Mouse (Mus musculus): ENCODE results near the gene Gm19684. TPM values are rescaled to one million over a fixed set of nuclear protein-coding genes. Genes with fewer than 3 reads are reported as not detected.
"Not testable (repeated sequence)": the region's sequence is repeated elsewhere in the genome, so short reads cannot be mapped to it uniquely, and the experiment has no call there.

Gm19684 gene
- polyA plus RNA-seq, 1 experiment from 2014 or later: not detected

DNA sequence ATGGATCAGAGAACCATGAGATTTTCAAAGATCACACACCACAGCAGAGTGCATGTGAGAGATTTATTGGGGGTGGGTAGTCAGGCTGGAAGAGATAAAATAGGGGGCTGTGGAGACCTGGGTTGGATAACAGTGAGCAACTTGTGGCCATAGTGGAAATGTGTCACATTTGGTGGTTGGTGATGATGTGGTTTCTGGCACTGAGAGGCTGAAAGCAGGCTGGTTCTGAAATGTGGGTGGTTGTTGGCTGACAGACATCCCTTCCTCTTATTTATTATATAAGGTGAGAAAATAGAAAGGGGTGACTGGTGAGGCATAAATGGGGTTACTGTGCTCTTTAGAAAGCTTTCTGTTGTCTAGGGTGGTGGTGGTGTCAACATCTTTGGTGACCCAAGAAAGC, 48.3 kb downstream of the Gm19684 start:
- Histone ChIP-seq H3K9ac (ENCODE audit: low read length) (no peak overlapping the region), H3K4me3 (ENCODE audit: control insufficient read depth in 1 of 2, insufficient read depth in 1 of 2, low read depth in 1 of 2, low read length in 2 of 2) (no peak overlapping the region), H3K4me1 (ENCODE audit: control insufficient read depth in 2 of 2, insufficient read depth in 2 of 2, low read length in 2 of 2) (no peaks in the 10 kb centered on the region; a peak in 1 of 4 replicates), H3K36me3 (ENCODE audit: control insufficient read depth, insufficient read depth, low read length) (no peaks in the 10 kb centered on the region), H3K27ac (replicated peaks in 1 of 2; ENCODE audit: control insufficient read depth in 1 of 2, insufficient read depth in 1 of 2, low read depth in 2 of 2, low read length in 2 of 2) (no peak overlapping the region), H3K9me3 (ENCODE audit: control insufficient read depth, low read length) (no peaks in the 10 kb centered on the region), H3K4me2 (ENCODE audit: low read length) (no peak overlapping the region), H3K27me3 (ENCODE audit: control insufficient read depth, insufficient read depth, low read length) (peaks cover 46% of the 10 kb centered on the region)
- ATAC-seq (ENCODE audit: insufficient number of reproducible peaks, insufficient read depth, low FRiP score, low read depth): no peak

DNA sequence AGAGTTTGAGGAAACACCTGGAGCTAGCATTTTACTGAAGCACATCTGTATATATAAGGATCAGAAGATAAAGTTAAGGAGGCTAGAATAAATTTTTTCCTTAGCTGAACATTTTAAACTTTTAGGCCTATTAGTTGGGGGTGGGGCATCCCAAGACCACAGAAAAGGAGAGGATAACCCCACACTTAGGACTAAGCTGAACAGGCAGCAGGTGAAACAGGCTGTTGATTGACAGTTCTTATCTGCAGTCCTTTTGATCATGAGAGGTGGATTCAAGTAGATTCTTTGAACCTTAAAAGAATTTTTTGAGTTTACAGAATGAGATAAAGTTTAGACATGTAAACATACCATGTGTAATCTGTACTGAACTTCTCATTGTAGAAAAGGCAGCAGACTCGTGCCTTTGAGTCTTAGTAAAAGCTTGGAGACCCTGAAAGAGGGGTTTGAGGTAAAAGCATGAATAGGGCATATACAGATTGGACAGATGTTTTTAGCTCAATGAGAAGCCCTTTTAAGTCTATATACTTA, 48.9 kb downstream of the Gm19684 start:
- H3K27ac ChIP-seq (replicated peaks in 1 of 2; ENCODE audit: control insufficient read depth in 1 of 2, insufficient read depth in 1 of 2, low read depth in 2 of 2, low read length in 2 of 2): no peak overlapping the region
- H3K9ac ChIP-seq (ENCODE audit: low read length): no peak overlapping the region
- H3K4me2 ChIP-seq (ENCODE audit: low read length): no peak overlapping the region
- H3K9me3 ChIP-seq (ENCODE audit: control insufficient read depth, low read length): no peaks in the 10 kb centered on the region
- no peaks in the 10 kb centered on the region; a peak in 1 of 4 replicates for H3K4me1 ChIP-seq (ENCODE audit: control insufficient read depth in 2 of 2, insufficient read depth in 2 of 2, low read length in 2 of 2)
- H3K27me3 ChIP-seq (ENCODE audit: control insufficient read depth, insufficient read depth, low read length): peaks cover 40% of the 10 kb centered on the region
- WGBS: 34% methylated on average over 1 of the region's 1 CpGs
- H3K36me3 ChIP-seq (ENCODE audit: control insufficient read depth, insufficient read depth, low read length): no peaks in the 10 kb centered on the region
- H3K4me3 ChIP-seq (ENCODE audit: control insufficient read depth in 1 of 2, insufficient read depth in 1 of 2, low read depth in 1 of 2, low read length in 2 of 2): no peak overlapping the region
- no peak for ATAC-seq (ENCODE audit: insufficient number of reproducible peaks, insufficient read depth, low FRiP score, low read depth)

GRCm38 (mm10) chr17:36176132-36176531, 54.7 kb downstream of the Gm19684 start:
- H3K4me3 ChIP-seq (ENCODE audit: control insufficient read depth in 1 of 2, insufficient read depth in 1 of 2, low read depth in 1 of 2, low read length in 2 of 2); H3K36me3 ChIP-seq (ENCODE audit: control insufficient read depth, insufficient read depth, low read length); ATAC-seq (ENCODE audit: insufficient number of reproducible peaks, insufficient read depth, low FRiP score, low read depth); H3K4me1 ChIP-seq (ENCODE audit: control insufficient read depth in 2 of 2, insufficient read depth in 2 of 2, low read length in 2 of 2); H3K27me3 ChIP-seq (ENCODE audit: control insufficient read depth, insufficient read depth, low read length); H3K9me3 ChIP-seq (ENCODE audit: control insufficient read depth, low read length); H3K4me2 ChIP-seq (ENCODE audit: low read length); H3K27ac ChIP-seq (replicated peaks in 1 of 2; ENCODE audit: control insufficient read depth in 1 of 2, insufficient read depth in 1 of 2, low read depth in 2 of 2, low read length in 2 of 2); H3K9ac ChIP-seq (ENCODE audit: low read length): not testable (repeated sequence)
- no CpG with 5 or more reads among the region's 2 CpGs for WGBS

DNA sequence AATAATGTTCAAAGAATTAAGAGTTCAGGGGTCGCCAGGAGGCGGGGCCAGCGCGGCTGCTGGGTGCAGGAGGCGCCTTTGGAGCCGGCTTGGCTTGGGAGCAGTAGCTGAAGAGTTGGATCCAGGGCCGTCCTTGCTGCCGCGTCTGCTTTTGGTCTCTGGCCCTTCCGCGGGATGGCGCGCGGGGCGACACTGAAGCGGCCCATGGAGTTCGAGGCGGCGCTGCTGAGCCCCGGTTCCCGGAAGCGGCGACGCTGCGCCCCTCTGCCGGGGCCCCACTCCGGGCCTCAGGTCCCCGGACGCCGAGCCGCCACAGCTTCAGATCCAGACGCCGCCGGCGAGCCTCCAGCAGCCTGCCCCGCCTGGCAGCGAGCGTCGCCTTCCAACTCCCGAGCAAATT, 57.5 kb downstream of the Gm19684 start:
- WGBS: 0% methylated on average over 40 of the region's 40 CpGs
- not testable (repeated sequence) for H3K9me3 ChIP-seq (ENCODE audit: control insufficient read depth, low read length); H3K36me3 ChIP-seq (ENCODE audit: control insufficient read depth, insufficient read depth, low read length); H3K27ac ChIP-seq (replicated peaks in 1 of 2; ENCODE audit: control insufficient read depth in 1 of 2, insufficient read depth in 1 of 2, low read depth in 2 of 2, low read length in 2 of 2); ATAC-seq (ENCODE audit: insufficient number of reproducible peaks, insufficient read depth, low FRiP score, low read depth); H3K4me1 ChIP-seq (ENCODE audit: control insufficient read depth in 2 of 2, insufficient read depth in 2 of 2, low read length in 2 of 2)
- Histone ChIP-seq H3K4me2 (ENCODE audit: low read length) (peak overlapping the region; percentile 67), H3K9ac (ENCODE audit: low read length) (peak overlapping the region; percentile 21; the same call in 1 of the 2 replicates), H3K4me3 (ENCODE audit: control insufficient read depth in 1 of 2, insufficient read depth in 1 of 2, low read depth in 1 of 2, low read length in 2 of 2) (peak overlapping the region; percentile 25 to 36), H3K27me3 (ENCODE audit: control insufficient read depth, insufficient read depth, low read length) (peaks cover 14% of the 10 kb centered on the region)

Other genes starting within 250 kb of the Gm19684 start
- 18.6 and 22.0 TPM in 2 replicates for gene Dhx16, start 241.9 kb upstream of the Gm19684 start, polyA plus RNA-seq (2014; fragmentation: Nextera tagmentation; extraction: Ambion mirVana)
- 28.7 and 28.9 TPM in 2 replicates for gene 2310061I04Rik, start 224.2 kb upstream of the Gm19684 start, polyA plus RNA-seq (2014; fragmentation: Nextera tagmentation; extraction: Ambion mirVana)
- gene Atat1, start 211.6 kb upstream of the Gm19684 start, polyA plus RNA-seq (2014; fragmentation: Nextera tagmentation; extraction: Ambion mirVana): 52.5 and 53.1 TPM in 2 replicates
- gene Mrps18b, start 205.3 kb upstream of the Gm19684 start, polyA plus RNA-seq (2014; fragmentation: Nextera tagmentation; extraction: Ambion mirVana): 65.8 and 67.0 TPM in 2 replicates
- gene Ppp1r10, start 205.2 kb upstream of the Gm19684 start, polyA plus RNA-seq (2014; fragmentation: Nextera tagmentation; extraction: Ambion mirVana): 21.8 and 23.6 TPM in 2 replicates
- gene Abcf1, start 151.9 kb upstream of the Gm19684 start, polyA plus RNA-seq (2014; fragmentation: Nextera tagmentation; extraction: Ambion mirVana): 57.0 and 58.3 TPM in 2 replicates
- gene Gnl1, start 141.8 kb upstream of the Gm19684 start, polyA plus RNA-seq (2014; fragmentation: Nextera tagmentation; extraction: Ambion mirVana): 26.2 and 27.2 TPM in 2 replicates
- 10.9 and 11.2 TPM in 2 replicates for gene Prr3, start 141.4 kb upstream of the Gm19684 start, polyA plus RNA-seq (2014; fragmentation: Nextera tagmentation; extraction: Ambion mirVana)
- gene H2-T24, start 101.1 kb upstream of the Gm19684 start, polyA plus RNA-seq (2014; fragmentation: Nextera tagmentation; extraction: Ambion mirVana): 2.6 and 2.7 TPM in 2 replicates
- gene H2-T23, start 88.8 kb upstream of the Gm19684 start, polyA plus RNA-seq (2014; fragmentation: Nextera tagmentation; extraction: Ambion mirVana): 4.2 and 4.4 TPM in 2 replicates
- gene H2-T22, start 78.9 kb upstream of the Gm19684 start, polyA plus RNA-seq (2014; fragmentation: Nextera tagmentation; extraction: Ambion mirVana): 7.4 and 8.7 TPM in 2 replicates
- gene Gm6034, start 78.7 kb upstream of the Gm19684 start, polyA plus RNA-seq (2014; fragmentation: Nextera tagmentation; extraction: Ambion mirVana): not detected in 2 replicates
- not detected in 2 replicates for gene Gm11127, start 63.3 kb upstream of the Gm19684 start, polyA plus RNA-seq (2014; fragmentation: Nextera tagmentation; extraction: Ambion mirVana)
- not detected in 2 replicates for gene Gm7030, start 7.7 kb downstream of the Gm19684 start, polyA plus RNA-seq (2014; fragmentation: Nextera tagmentation; extraction: Ambion mirVana)
- not detected in 2 replicates for gene Gm8909, start 46.9 kb downstream of the Gm19684 start, polyA plus RNA-seq (2014; fragmentation: Nextera tagmentation; extraction: Ambion mirVana)
- gene H2-T3, start 68.6 kb downstream of the Gm19684 start, polyA plus RNA-seq (2014; fragmentation: Nextera tagmentation; extraction: Ambion mirVana): not detected in 2 replicates
- gene Rpp21, start 136.4 kb downstream of the Gm19684 start, polyA plus RNA-seq (2014; fragmentation: Nextera tagmentation; extraction: Ambion mirVana): 108 and 111 TPM in 2 replicates
- 8.7 and 9.5 TPM in 2 replicates for gene Trim39, start 150.6 kb downstream of the Gm19684 start, polyA plus RNA-seq (2014; fragmentation: Nextera tagmentation; extraction: Ambion mirVana)
- not detected in 2 replicates for gene H2-M10.2, start 164.8 kb downstream of the Gm19684 start, polyA plus RNA-seq (2014; fragmentation: Nextera tagmentation; extraction: Ambion mirVana)
- not detected in 2 replicates for gene H2-M10.1, start 204.5 kb downstream of the Gm19684 start, polyA plus RNA-seq (2014; fragmentation: Nextera tagmentation; extraction: Ambion mirVana)
- not detected in 2 replicates for gene H2-M10.3, start 246.7 kb downstream of the Gm19684 start, polyA plus RNA-seq (2014; fragmentation: Nextera tagmentation; extraction: Ambion mirVana)